Mouse (Mus musculus) testis, adult 2 months (tissue): ENCODE measurements around the gene Methig1.

Experiments used
- CTCF ChIP-seq: fragments of 200-500 bp; IDR thresholded peaks from 2 replicates; pipeline ENCODE4 v1.5.1; 2012; ENCODE audit warnings: low read depth, mild to moderate bottlenecking, inconsistent platforms, low read length, moderate library complexity; ENCODE audit not compliant: control insufficient read depth, insufficient read depth, insufficient replicate concordance
- POLR2A ChIP-seq: fragments of 200-500 bp; IDR thresholded peaks from 2 replicates; pipeline ENCODE4 v1.6.1; 2012; ENCODE audit warnings: low read depth, mild to moderate bottlenecking, inconsistent platforms, low read length, moderate library complexity; ENCODE audit not compliant: control insufficient read depth

DNA sequence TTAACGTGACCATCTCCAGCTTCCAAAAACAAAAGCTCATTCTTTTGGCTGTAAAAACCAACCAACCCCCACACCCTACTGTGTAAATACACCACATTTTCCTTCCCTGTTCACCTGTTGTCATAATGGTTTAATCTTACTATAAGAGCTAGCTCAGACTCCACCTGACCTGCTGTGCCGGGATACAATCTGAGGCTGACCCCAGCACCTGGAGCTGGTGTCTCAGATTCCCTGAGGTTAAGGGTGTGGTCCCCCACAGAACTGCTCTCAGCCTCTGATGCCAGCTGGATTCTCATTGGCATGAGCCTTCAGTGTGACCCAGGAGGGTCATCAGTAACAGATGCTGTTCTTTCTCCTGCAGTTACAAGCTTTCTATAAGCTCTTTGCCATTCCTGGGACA lies 27.2 kb downstream of the Methig1 start:
- TF ChIP-seq POLR2A (no peak), CTCF (no peak)
